Mouse (Mus musculus): ENCODE measurements around the gene Ly6g6e. TPM values are rescaled to one million over a fixed set of nuclear protein-coding genes. Genes with fewer than 3 reads are reported as not detected.

The Ly6g6e gene
- polyA plus RNA-seq, 1 experiment = not detected

- Histone ChIP-seq H3K27ac (replicated peaks; ENCODE audit: low read depth, low read length) (no peak overlapping the region), H3K4me1 (ENCODE audit: control insufficient read depth, insufficient read depth, insufficient read length, low read length) (no peaks in the 10 kb centered on the region), H3K4me3 (ENCODE audit: insufficient read depth, low read depth, low read length) (no peak overlapping the region)
These were observed 3.5 kb downstream of the Ly6g6e start for GRCm38 (mm10) chr17:35080248-35080647.

GRCm38 (mm10) chr17:35080710-35081109 is 4.0 kb downstream of the Ly6g6e start:
- no peak overlapping the region for H3K27ac ChIP-seq (replicated peaks; ENCODE audit: low read depth, low read length)
- H3K4me1 ChIP-seq (ENCODE audit: control insufficient read depth, insufficient read depth, insufficient read length, low read length) = no peaks in the 10 kb centered on the region
- H3K4me3 ChIP-seq (ENCODE audit: insufficient read depth, low read depth, low read length) = no peak overlapping the region

GRCm38 (mm10) chr17:35082841-35083576 is 6.3 kb downstream of the Ly6g6e start:
- Histone ChIP-seq H3K27ac (replicated peaks; ENCODE audit: low read depth, low read length) (no peak overlapping the region), H3K4me3 (ENCODE audit: insufficient read depth, low read depth, low read length) (no peak overlapping the region), H3K4me1 (ENCODE audit: control insufficient read depth, insufficient read depth, insufficient read length, low read length) (no peaks in the 10 kb centered on the region)

- Histone ChIP-seq H3K4me1 (ENCODE audit: control insufficient read depth, insufficient read depth, insufficient read length, low read length) (no peaks in the 10 kb centered on the region), H3K27ac (replicated peaks; ENCODE audit: low read depth, low read length) (no peak overlapping the region), H3K4me3 (ENCODE audit: insufficient read depth, low read depth, low read length) (no peak overlapping the region)
These were observed 7.3 kb downstream of the Ly6g6e start for GRCm38 (mm10) chr17:35083929-35084497.

- Histone ChIP-seq H3K4me3 (ENCODE audit: insufficient read depth, low read depth, low read length) (no peak within 1 kb of the TSS), H3K27ac (replicated peaks; ENCODE audit: low read depth, low read length) (no peak within 1 kb of the TSS), H3K4me1 (ENCODE audit: control insufficient read depth, insufficient read depth, insufficient read length, low read length) (no peaks in the 10 kb centered on the region; the same call in 1 of the 2 replicates)
These were observed 8.6 kb downstream of the Ly6g6e start, which contains the start of gene Ly6g6f for GRCm38 (mm10) chr17:35085208-35085865. Gene Ly6g6f, minus strand, starts transcription at chr17:35085610.

- Histone ChIP-seq H3K4me3 (ENCODE audit: insufficient read depth, low read depth, low read length) (no peak overlapping the region), H3K4me1 (ENCODE audit: control insufficient read depth, insufficient read depth, insufficient read length, low read length) (no peaks in the 10 kb centered on the region; the same call in 1 of the 2 replicates)
These were observed 11.4 kb downstream of the Ly6g6e start for GRCm38 (mm10) chr17:35088151-35088550.

GRCm38 (mm10) chr17:35088825-35089644 is 12.3 kb downstream of the Ly6g6e start, which contains the start of gene Abhd16a:
Gene Abhd16a, plus strand, starts transcription at chr17:35089263.
- Histone ChIP-seq H3K4me1 (ENCODE audit: control insufficient read depth, insufficient read depth, insufficient read length, low read length) (no peaks in the 10 kb centered on the region; the same call in 1 of the 2 replicates), H3K27ac (replicated peaks; ENCODE audit: low read depth, low read length) (peak within 1 kb of the TSS; percentile 98), H3K4me3 (ENCODE audit: insufficient read depth, low read depth, low read length) (peak within 1 kb of the TSS; percentile 85)

More at GRCm38 (mm10) chr17:35088151-35088550, 11.4 kb downstream of the Ly6g6e start:
- H3K27ac ChIP-seq (replicated peaks; ENCODE audit: low read depth, low read length) = no peak overlapping the region

GRCm38 (mm10) chr17:35090166-35090932 is 13.6 kb downstream of the Ly6g6e start:
- no peaks in the 10 kb centered on the region; the same call in 1 of the 2 replicates for H3K4me1 ChIP-seq (ENCODE audit: control insufficient read depth, insufficient read depth, insufficient read length, low read length)
- H3K4me3 ChIP-seq (ENCODE audit: insufficient read depth, low read depth, low read length) = peak overlapping the region; percentile 85
- H3K27ac ChIP-seq (replicated peaks; ENCODE audit: low read depth, low read length) = peak overlapping the region; percentile 98

- H3K27ac ChIP-seq (replicated peaks; ENCODE audit: low read depth, low read length) = no peak overlapping the region
- H3K4me3 ChIP-seq (ENCODE audit: insufficient read depth, low read depth, low read length) = no peak overlapping the region
- no peaks in the 10 kb centered on the region; the same call in 1 of the 2 replicates for H3K4me1 ChIP-seq (ENCODE audit: control insufficient read depth, insufficient read depth, insufficient read length, low read length)
These were observed 15.9 kb downstream of the Ly6g6e start for GRCm38 (mm10) chr17:35092403-35093198.

- Histone ChIP-seq H3K27ac (replicated peaks; ENCODE audit: low read depth, low read length) (no peak overlapping the region), H3K4me1 (ENCODE audit: control insufficient read depth, insufficient read depth, insufficient read length, low read length) (no peaks in the 10 kb centered on the region; the same call in 1 of the 2 replicates), H3K4me3 (ENCODE audit: insufficient read depth, low read depth, low read length) (no peak overlapping the region)
These were observed 18.0 kb downstream of the Ly6g6e start for GRCm38 (mm10) chr17:35094475-35095365.

- Histone ChIP-seq H3K4me1 (ENCODE audit: control insufficient read depth, insufficient read depth, insufficient read length, low read length) (no peaks in the 10 kb centered on the region), H3K27ac (replicated peaks; ENCODE audit: low read depth, low read length) (no peak overlapping the region), H3K4me3 (ENCODE audit: insufficient read depth, low read depth, low read length) (no peak overlapping the region)
These were observed 19.9 kb downstream of the Ly6g6e start for GRCm38 (mm10) chr17:35096597-35096996.

GRCm38 (mm10) chr17:35097164-35097655 is 20.5 kb downstream of the Ly6g6e start:
- H3K27ac ChIP-seq (replicated peaks; ENCODE audit: low read depth, low read length) = no peak overlapping the region
- no peak overlapping the region for H3K4me3 ChIP-seq (ENCODE audit: insufficient read depth, low read depth, low read length)
- H3K4me1 ChIP-seq (ENCODE audit: control insufficient read depth, insufficient read depth, insufficient read length, low read length) = no peaks in the 10 kb centered on the region

Data from brown adipose tissue, adult 24 weeks (tissue).